Mouse (Mus musculus): ENCODE results near the gene Izumo2.
"Not testable (repeated sequence)": the region's sequence is repeated elsewhere in the genome, so short reads cannot be mapped to it uniquely, and the experiment has no call there.

The Izumo2 gene

DNA sequence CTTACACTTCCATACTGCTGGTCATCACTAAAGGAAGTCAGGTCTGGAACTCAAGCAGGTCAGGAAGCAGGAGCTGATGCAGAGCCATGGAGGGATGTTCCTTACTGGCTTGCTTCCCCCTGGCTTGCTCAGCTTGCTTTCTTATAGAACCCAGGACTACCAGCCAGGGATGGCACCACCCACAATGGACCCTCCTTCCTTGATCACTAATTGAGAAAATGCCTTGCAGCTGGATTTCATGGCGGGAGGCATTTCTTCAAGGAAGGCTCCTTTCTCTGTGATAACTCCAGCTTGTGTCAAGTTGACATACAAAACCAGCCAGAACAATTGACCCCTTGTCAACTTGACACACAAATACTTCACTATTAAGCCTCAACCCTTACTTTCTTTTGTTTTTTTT lies 42.4 kb downstream of the Izumo2 start, which contains the start of gene Zfp473:
TSS of gene Zfp473 (minus strand) at position 101 of the 400 bp plus-strand sequence.
- in situ Hi-C loops (cut with MboI; ENCODE audit: low sequenced_read_pairs) = not testable (repeated sequence)

GRCm38 (mm10) chr7:44757164-44757563 lies 48.6 kb downstream of the Izumo2 start:
- in situ Hi-C loops (cut with MboI; ENCODE audit: low sequenced_read_pairs) = no loop called here

DNA sequence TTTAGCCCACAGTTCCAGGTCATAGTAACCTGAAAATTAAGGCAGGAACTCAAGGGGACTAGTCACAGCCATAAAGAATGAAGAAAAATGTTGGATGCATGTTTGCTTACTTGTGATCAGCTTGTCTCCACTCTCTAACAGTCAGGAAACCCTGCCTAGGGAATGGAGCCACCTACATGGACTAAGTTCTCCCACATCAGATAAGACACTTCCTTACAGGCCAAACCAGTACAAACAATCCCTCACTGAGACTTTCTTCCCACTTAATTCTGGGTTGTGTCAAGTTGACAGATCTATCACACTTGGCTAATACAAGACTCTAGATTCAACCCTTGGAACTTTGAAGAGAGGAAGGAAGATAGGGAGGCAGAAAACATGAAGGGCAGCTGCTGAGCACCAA lies 51.8 kb downstream of the Izumo2 start:
- in situ Hi-C loops (cut with MboI; ENCODE audit: low sequenced_read_pairs) = no loop called here

DNA sequence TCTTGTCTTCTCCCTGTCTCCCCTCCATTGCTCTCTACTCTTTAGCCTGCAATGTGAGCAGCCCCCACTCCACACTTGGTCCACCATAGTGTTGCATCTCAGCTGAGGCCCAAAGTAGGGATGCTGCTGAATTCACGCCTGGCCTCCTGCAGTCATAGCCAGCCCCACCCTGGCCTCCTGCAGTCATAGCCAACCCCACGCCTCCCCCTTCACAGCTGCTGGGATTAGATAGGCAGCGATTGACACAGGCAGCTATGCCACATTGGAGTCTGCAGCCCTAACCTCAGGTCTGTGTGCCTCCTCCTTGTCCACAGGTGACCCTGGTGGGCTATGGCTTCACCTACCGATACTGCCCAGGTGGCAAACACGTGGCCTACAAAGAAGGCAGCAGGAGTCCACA lies 59.6 kb downstream of the Izumo2 start:
- in situ Hi-C loops (cut with MboI; ENCODE audit: low sequenced_read_pairs) = no loop called here
